Mouse (Mus musculus): ENCODE results near the gene 1700017N19Rik. TPM values are rescaled to one million over a fixed set of nuclear protein-coding genes. Genes with fewer than 3 reads are reported as not detected.

The 1700017N19Rik gene
- polyA plus RNA-seq, 1 experiment from 2014 or later: not detected

GRCm38 (mm10) chr10:100575294-100575693, 15.0 kb upstream of the 1700017N19Rik start:
- TF ChIP-seq CTCF (IDR thresholded peaks at IDR 0.05; ENCODE audit: low read depth): no peak
- H3K36me3 ChIP-seq (ENCODE audit: control insufficient read depth, insufficient read depth): peaks cover 11% of the 10 kb centered on the region; the same call in 1 of the 2 replicates
- no peaks in the 10 kb centered on the region for H3K27me3 ChIP-seq (replicated peaks; ENCODE audit: control insufficient read depth, insufficient read depth, low read length)

GRCm38 (mm10) chr10:100584178-100584577, 6.1 kb upstream of the 1700017N19Rik start:
- Histone ChIP-seq H3K4me2 (replicated peaks; ENCODE audit: low read depth) (no peak overlapping the region), H3K27me3 (replicated peaks; ENCODE audit: control insufficient read depth, insufficient read depth, low read length) (no peaks in the 10 kb centered on the region), H3K9me3 (ENCODE audit: control insufficient read depth) (no peaks in the 10 kb centered on the region), H3K4me3 (ENCODE audit: low read depth, low read length) (no peak overlapping the region), H3K27ac (ENCODE audit: low read depth, low read length) (no peak overlapping the region), H3K36me3 (ENCODE audit: control insufficient read depth, insufficient read depth) (0 out of 2 replicates have a peak, but pooled peaks cover 5% of the 10 kb centered on the region), H3K4me1 (replicated peaks; ENCODE audit: control insufficient read depth, insufficient read depth, low read length) (no peaks in the 10 kb centered on the region; the same call in 1 of the 2 replicates), H3K9ac (ENCODE audit: low read depth, low read length) (no peak overlapping the region)
- no peak for TF ChIP-seq CTCF (IDR thresholded peaks at IDR 0.05; ENCODE audit: low read depth)
- no peak for ATAC-seq
- WGBS: 75% methylated on average over 3 of the region's 3 CpGs

More at GRCm38 (mm10) chr10:100575294-100575693, 15.0 kb upstream of the 1700017N19Rik start:
- no peak overlapping the region for H3K9ac ChIP-seq (ENCODE audit: low read depth, low read length)
- H3K4me3 ChIP-seq (ENCODE audit: low read depth, low read length): no peak overlapping the region
- no peak for ATAC-seq
- no peak overlapping the region for H3K27ac ChIP-seq (ENCODE audit: low read depth, low read length)
- H3K4me1 ChIP-seq (replicated peaks; ENCODE audit: control insufficient read depth, insufficient read depth, low read length): no peaks in the 10 kb centered on the region
- WGBS: 89% methylated on average over 7 of the region's 7 CpGs
- H3K4me2 ChIP-seq (replicated peaks; ENCODE audit: low read depth): no peak overlapping the region
- H3K9me3 ChIP-seq (ENCODE audit: control insufficient read depth): no peaks in the 10 kb centered on the region

- Histone ChIP-seq H3K4me1 (replicated peaks; ENCODE audit: control insufficient read depth, insufficient read depth, low read length) (no peaks in the 10 kb centered on the region; the same call in 1 of the 2 replicates), H3K9ac (ENCODE audit: low read depth, low read length) (peak overlapping the region; percentile 54), H3K4me3 (ENCODE audit: low read depth, low read length) (peak overlapping the region; percentile 83), H3K9me3 (ENCODE audit: control insufficient read depth) (no peaks in the 10 kb centered on the region), H3K36me3 (ENCODE audit: control insufficient read depth, insufficient read depth) (0 out of 2 replicates have a peak, but pooled peaks cover 5% of the 10 kb centered on the region), H3K4me2 (replicated peaks; ENCODE audit: low read depth) (peak overlapping the region; percentile 91), H3K27me3 (replicated peaks; ENCODE audit: control insufficient read depth, insufficient read depth, low read length) (no peaks in the 10 kb centered on the region), H3K27ac (ENCODE audit: low read depth, low read length) (no peak overlapping the region)
- ATAC-seq: 0 out of 2 replicates have a peak, but pooled peaks have one; percentile 6
- no peak for TF ChIP-seq CTCF (IDR thresholded peaks at IDR 0.05; ENCODE audit: low read depth)
- WGBS: 39% methylated on average over 7 of the region's 7 CpGs
Measured at GRCm38 (mm10) chr10:100588524-100588923, 1.8 kb upstream of the 1700017N19Rik start.

GRCm38 (mm10) chr10:100588932-100589388, 1.3 kb upstream of the 1700017N19Rik start:
- no peaks in the 10 kb centered on the region; the same call in 1 of the 2 replicates for H3K4me1 ChIP-seq (replicated peaks; ENCODE audit: control insufficient read depth, insufficient read depth, low read length)
- WGBS: under 1% methylated on average over 31 of the region's 31 CpGs
- H3K4me2 ChIP-seq (replicated peaks; ENCODE audit: low read depth): peak overlapping the region; percentile 91
- no peak for TF ChIP-seq CTCF (IDR thresholded peaks at IDR 0.05; ENCODE audit: low read depth)
- no peaks in the 10 kb centered on the region for H3K9me3 ChIP-seq (ENCODE audit: control insufficient read depth)
- H3K4me3 ChIP-seq (ENCODE audit: low read depth, low read length): peak overlapping the region; percentile 83
- H3K27me3 ChIP-seq (replicated peaks; ENCODE audit: control insufficient read depth, insufficient read depth, low read length): no peaks in the 10 kb centered on the region
- 0 out of 2 replicates have a peak, but pooled peaks cover 5% of the 10 kb centered on the region for H3K36me3 ChIP-seq (ENCODE audit: control insufficient read depth, insufficient read depth)
- H3K27ac ChIP-seq (ENCODE audit: low read depth, low read length): no peak overlapping the region
- ATAC-seq: peak; percentile 97
- H3K9ac ChIP-seq (ENCODE audit: low read depth, low read length): peak overlapping the region; percentile 54

- Histone ChIP-seq H3K4me3 (ENCODE audit: low read depth, low read length) (no peak overlapping the region), H3K27ac (ENCODE audit: low read depth, low read length) (no peak overlapping the region), H3K4me2 (replicated peaks; ENCODE audit: low read depth) (no peak overlapping the region), H3K27me3 (replicated peaks; ENCODE audit: control insufficient read depth, insufficient read depth, low read length) (no peaks in the 10 kb centered on the region), H3K9ac (ENCODE audit: low read depth, low read length) (no peak overlapping the region), H3K4me1 (replicated peaks; ENCODE audit: control insufficient read depth, insufficient read depth, low read length) (no peaks in the 10 kb centered on the region), H3K9me3 (ENCODE audit: control insufficient read depth) (no peaks in the 10 kb centered on the region), H3K36me3 (ENCODE audit: control insufficient read depth, insufficient read depth) (no peaks in the 10 kb centered on the region)
- 81% methylated on average over 3 of the region's 3 CpGs for WGBS
- no peak for TF ChIP-seq CTCF (IDR thresholded peaks at IDR 0.05; ENCODE audit: low read depth)
- ATAC-seq: no peak
Measured at GRCm38 (mm10) chr10:100598339-100598738, 8.1 kb downstream of the 1700017N19Rik start.

- Histone ChIP-seq H3K36me3 (ENCODE audit: control insufficient read depth, insufficient read depth) (no peaks in the 10 kb centered on the region), H3K4me3 (ENCODE audit: low read depth, low read length) (no peak overlapping the region), H3K27ac (ENCODE audit: low read depth, low read length) (no peak overlapping the region), H3K27me3 (replicated peaks; ENCODE audit: control insufficient read depth, insufficient read depth, low read length) (no peaks in the 10 kb centered on the region), H3K4me1 (replicated peaks; ENCODE audit: control insufficient read depth, insufficient read depth, low read length) (no peaks in the 10 kb centered on the region), H3K9me3 (ENCODE audit: control insufficient read depth) (no peaks in the 10 kb centered on the region), H3K9ac (ENCODE audit: low read depth, low read length) (no peak overlapping the region), H3K4me2 (replicated peaks; ENCODE audit: low read depth) (no peak overlapping the region)
- WGBS: 90% methylated on average over 9 of the region's 9 CpGs
- TF ChIP-seq CTCF (IDR thresholded peaks at IDR 0.05; ENCODE audit: low read depth): no peak
- ATAC-seq: no peak
Measured at GRCm38 (mm10) chr10:100603511-100603910, 13.2 kb downstream of the 1700017N19Rik start.
